Mouse (Mus musculus) erythroblast, embryonic 14.5 days (primary cell): Measurements from ENCODE around the gene Tmem121. TPM values are rescaled to one million over a fixed set of nuclear protein-coding genes. Genes with fewer than 3 reads are reported as not detected.
"Not testable (repeated sequence)": the region's sequence is repeated elsewhere in the genome, so short reads cannot be mapped to it uniquely, and the experiment has no call there.

Experiments
- H3K27me3 ChIP-seq: 2 replicates; pipeline ENCODE4 v1.6.1; 2012; ENCODE audit warnings: inconsistent platforms; ENCODE audit not compliant: control insufficient read depth
- H3K36me3 ChIP-seq: 2 replicates; pipeline ENCODE4 v1.6.1; 2012; ENCODE audit warnings: mild to moderate bottlenecking, inconsistent platforms; ENCODE audit not compliant: control insufficient read depth
- H3K4me1 ChIP-seq: 2 replicates; pipeline ENCODE4 v1.6.1; 2012; ENCODE audit warnings: inconsistent platforms; ENCODE audit not compliant: control insufficient read depth
- H3K4me3 ChIP-seq: replicated peaks from 2 replicates; pipeline ENCODE3; 2012; ENCODE audit warnings: moderate library complexity, mild to moderate bottlenecking, inconsistent platforms
- H3K9me3 ChIP-seq: 2 replicates; pipeline ENCODE4 v1.6.1; 2012; ENCODE audit warnings: low read length, inconsistent platforms, mixed read lengths; ENCODE audit not compliant: control insufficient read depth
- GATA1 ChIP-seq: IDR thresholded peaks from 2 replicates; pipeline ENCODE4 v1.6.1; 2012; ENCODE audit warnings: low read length, inconsistent platforms, mixed read lengths
- TAL1 ChIP-seq: IDR thresholded peaks from 3 replicates; pipeline ENCODE4 v1.6.1; 2012; ENCODE audit warnings: low read length, inconsistent platforms, mixed read lengths
- polyA plus RNA-seq: library from polyadenylated mRNA; stranded (reverse); fragments of >175 nt; gene quantifications from 2 replicates; pipeline ENCODE4 v1.2.3, GENCODE M21; 2012

Gene Tmem121
- polyA plus RNA-seq, 1 experiment = not detected

- H3K4me1 ChIP-seq = peaks cover 10% of the 10 kb centered on the region
- no peak overlapping the region for H3K4me3 ChIP-seq
- H3K27me3 ChIP-seq = no peaks in the 10 kb centered on the region
- peaks cover 6% of the 10 kb centered on the region; the same call in 1 of the 2 replicates for H3K9me3 ChIP-seq
- H3K36me3 ChIP-seq = no peaks in the 10 kb centered on the region
- no peak for TF ChIP-seq TAL1
- no peak for TF ChIP-seq GATA1
Measured at GRCm38 (mm10) chr12:113222748-113223147, 37.0 kb downstream of the Tmem121 start.

GRCm38 (mm10) chr12:113224206-113224605 is 38.5 kb downstream of the Tmem121 start:
- H3K4me3 ChIP-seq = no peak overlapping the region
- no peak for TF ChIP-seq TAL1
- TF ChIP-seq GATA1 = no peak
- H3K36me3 ChIP-seq = no peaks in the 10 kb centered on the region
- no peaks in the 10 kb centered on the region for H3K27me3 ChIP-seq
- peaks cover 8% of the 10 kb centered on the region for H3K4me1 ChIP-seq
- peaks cover 6% of the 10 kb centered on the region; the same call in 1 of the 2 replicates for H3K9me3 ChIP-seq

GRCm38 (mm10) chr12:113224687-113225091 is 39.0 kb downstream of the Tmem121 start:
- Histone ChIP-seq H3K27me3 (no peaks in the 10 kb centered on the region), H3K4me1 (peaks cover 8% of the 10 kb centered on the region), H3K4me3 (no peak overlapping the region), H3K9me3 (peaks cover 6% of the 10 kb centered on the region; the same call in 1 of the 2 replicates), H3K36me3 (no peaks in the 10 kb centered on the region)
- TF ChIP-seq GATA1 (no peak), TAL1 (no peak)

GRCm38 (mm10) chr12:113227970-113228593 is 42.4 kb downstream of the Tmem121 start:
- TF ChIP-seq TAL1 (no peak), GATA1 (no peak)
- no peaks in the 10 kb centered on the region for H3K4me1 ChIP-seq
- no peak overlapping the region for H3K4me3 ChIP-seq
- H3K36me3 ChIP-seq = no peaks in the 10 kb centered on the region
- no peaks in the 10 kb centered on the region for H3K27me3 ChIP-seq
- peaks cover 6% of the 10 kb centered on the region; the same call in 1 of the 2 replicates for H3K9me3 ChIP-seq

DNA sequence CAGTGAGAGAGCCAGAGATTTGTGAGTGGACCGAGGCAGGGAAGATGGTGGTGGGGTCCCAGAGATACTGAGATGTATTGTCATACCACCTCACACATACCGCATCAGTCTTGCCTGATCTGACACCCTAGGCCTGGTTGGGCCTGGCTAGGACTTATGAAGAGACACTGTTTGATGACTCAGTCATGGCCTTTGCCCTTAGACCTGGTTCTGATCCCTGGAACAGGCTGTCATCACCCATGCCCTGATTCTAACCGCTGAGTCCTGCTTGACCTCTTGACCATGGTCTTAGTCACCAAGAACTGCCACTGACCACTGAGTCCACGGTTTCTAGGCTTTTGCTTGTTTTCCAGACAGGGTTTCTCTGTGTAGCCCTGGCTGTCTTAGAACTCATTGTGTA is 45.0 kb downstream of the Tmem121 start:
- no peaks in the 10 kb centered on the region for H3K36me3 ChIP-seq
- no peaks in the 10 kb centered on the region for H3K4me1 ChIP-seq
- TF ChIP-seq GATA1 = no peak
- no peak for TF ChIP-seq TAL1
- no peak overlapping the region for H3K4me3 ChIP-seq
- H3K9me3 ChIP-seq = peaks cover 3% of the 10 kb centered on the region; the same call in 1 of the 2 replicates
- H3K27me3 ChIP-seq = no peaks in the 10 kb centered on the region

GRCm38 (mm10) chr12:113231551-113232263 is 46.0 kb downstream of the Tmem121 start:
- not testable (repeated sequence) for H3K4me1 ChIP-seq, H3K36me3 ChIP-seq, H3K9me3 ChIP-seq, H3K4me3 ChIP-seq, H3K27me3 ChIP-seq

DNA sequence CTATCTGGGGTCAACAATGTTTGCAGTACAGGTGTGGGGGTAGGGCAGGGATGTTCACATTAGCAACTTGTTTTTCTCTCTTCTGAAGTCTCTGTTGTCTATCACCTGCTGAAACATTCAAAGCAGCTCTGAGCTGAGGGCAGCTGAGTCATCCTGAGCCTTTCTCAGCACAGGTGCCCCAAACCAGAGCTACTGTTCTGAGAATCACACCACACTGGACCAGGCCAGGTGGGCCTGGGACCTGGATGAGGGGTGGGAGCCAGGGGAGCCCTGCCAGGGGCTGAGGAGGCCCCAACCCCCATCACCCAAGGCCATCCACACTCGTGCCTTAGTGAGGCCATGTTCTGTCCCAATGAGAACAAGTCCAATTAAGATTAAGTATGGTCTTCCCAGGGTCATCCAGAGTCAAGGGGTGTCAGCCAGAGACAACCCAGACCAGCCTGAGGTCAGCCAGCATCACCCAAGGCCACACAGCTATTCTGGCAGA is 46.6 kb downstream of the Tmem121 start:
- not testable (repeated sequence) for H3K36me3 ChIP-seq, H3K27me3 ChIP-seq, H3K9me3 ChIP-seq, H3K4me3 ChIP-seq, H3K4me1 ChIP-seq

Other genes starting within 250 kb of the Tmem121 start
- 0.86 and 0.87 TPM in 2 replicates for gene Nudt14, start 243.8 kb upstream of the Tmem121 start, polyA plus RNA-seq
- gene Btbd6, start 209.4 kb upstream of the Tmem121 start, polyA plus RNA-seq = 1.5 and 2.6 TPM in 2 replicates
- 3.0 and 3.6 TPM in 2 replicates for gene Brf1, start 185.2 kb upstream of the Tmem121 start, polyA plus RNA-seq
- gene Pacs2, start 171.4 kb upstream of the Tmem121 start, polyA plus RNA-seq = 2.6 and 2.8 TPM in 2 replicates
- gene Tex22, start 111.4 kb upstream of the Tmem121 start, polyA plus RNA-seq = not detected in 2 replicates
- 18.5 and 22.5 TPM in 2 replicates for gene Mta1, start 87.7 kb upstream of the Tmem121 start, polyA plus RNA-seq
- 12.2 and 14.5 TPM in 2 replicates for gene Crip2, start 45.7 kb upstream of the Tmem121 start, polyA plus RNA-seq
- gene Crip1, start 39.6 kb upstream of the Tmem121 start, polyA plus RNA-seq = 2.8 and 3.3 TPM in 2 replicates
- gene Tedc1, start 29.5 kb upstream of the Tmem121 start, polyA plus RNA-seq = 2.3 and 2.9 TPM in 2 replicates